Mouse (Mus musculus) CD4-positive, CD25-positive, alpha-beta regulatory T cell, adult 2 months (primary cell): Measurements from ENCODE around the gene Ctcf.
A peak's percentile ranks its signal among the peaks of the same experiment; 100 is the strongest.

Experiments used
- DNase-seq: peaks from one replicate; pipeline ENCODE4 v3.0.0-alpha.2; 2012; ENCODE audit warnings: low read depth, low spot score

The Ctcf gene

GRCm38 (mm10) chr8:105700966-105701824 lies 64.8 kb downstream of the Ctcf start, which contains the start of the genes Acd and Pard6a:
Acd (minus strand) TSS chr8:105701102.
Pard6a (plus strand) TSS chr8:105701148.
- DNase-seq = peak; percentile 96

DNA sequence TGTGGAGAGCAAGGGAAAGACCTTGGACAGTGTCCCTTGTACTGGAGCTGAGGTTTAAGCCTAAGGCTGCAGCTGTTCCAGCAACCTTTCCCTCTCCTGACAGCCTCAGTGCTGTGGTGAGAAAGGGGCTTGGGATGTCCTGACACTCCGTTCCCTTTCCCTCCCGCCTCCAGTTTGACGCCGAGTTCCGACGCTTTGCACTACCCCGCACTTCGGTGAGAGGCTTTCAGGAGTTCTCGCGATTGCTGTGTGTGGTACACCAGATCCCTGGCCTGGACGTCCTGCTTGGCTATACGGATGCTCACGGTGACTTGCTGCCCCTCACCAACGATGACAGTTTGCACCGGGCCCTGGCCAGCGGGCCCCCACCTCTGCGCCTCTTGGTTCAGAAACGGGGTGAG lies 65.6 kb downstream of the Ctcf start:
- DNase-seq = no peak

DNA sequence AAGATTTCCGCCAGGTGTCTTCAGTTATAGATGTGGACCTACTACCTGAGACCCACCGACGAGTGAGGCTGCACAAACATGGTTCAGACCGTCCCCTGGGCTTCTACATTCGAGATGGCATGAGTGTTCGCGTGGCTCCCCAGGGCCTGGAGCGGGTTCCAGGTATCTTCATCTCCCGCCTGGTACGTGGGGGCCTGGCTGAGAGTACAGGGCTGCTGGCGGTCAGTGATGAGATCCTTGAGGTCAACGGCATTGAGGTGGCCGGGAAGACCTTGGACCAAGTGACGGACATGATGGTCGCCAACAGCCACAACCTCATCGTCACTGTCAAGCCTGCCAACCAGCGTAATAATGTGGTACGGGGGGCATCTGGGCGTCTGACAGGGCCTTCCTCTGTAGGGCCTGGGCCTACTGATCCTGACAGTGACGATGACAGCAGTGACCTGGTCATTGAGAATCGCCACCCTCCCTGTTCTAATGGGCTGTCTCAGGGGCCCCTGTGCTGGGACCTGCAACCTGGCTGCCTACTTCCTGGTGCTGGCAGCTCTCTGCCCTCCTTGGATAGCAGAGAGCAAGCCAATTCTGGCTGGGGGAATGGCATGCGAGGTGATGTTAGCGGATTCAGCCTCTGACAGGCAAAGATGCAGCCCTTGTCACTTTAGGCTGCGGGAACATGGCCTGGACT lies 66.5 kb downstream of the Ctcf start:
- no peak for DNase-seq

DNA sequence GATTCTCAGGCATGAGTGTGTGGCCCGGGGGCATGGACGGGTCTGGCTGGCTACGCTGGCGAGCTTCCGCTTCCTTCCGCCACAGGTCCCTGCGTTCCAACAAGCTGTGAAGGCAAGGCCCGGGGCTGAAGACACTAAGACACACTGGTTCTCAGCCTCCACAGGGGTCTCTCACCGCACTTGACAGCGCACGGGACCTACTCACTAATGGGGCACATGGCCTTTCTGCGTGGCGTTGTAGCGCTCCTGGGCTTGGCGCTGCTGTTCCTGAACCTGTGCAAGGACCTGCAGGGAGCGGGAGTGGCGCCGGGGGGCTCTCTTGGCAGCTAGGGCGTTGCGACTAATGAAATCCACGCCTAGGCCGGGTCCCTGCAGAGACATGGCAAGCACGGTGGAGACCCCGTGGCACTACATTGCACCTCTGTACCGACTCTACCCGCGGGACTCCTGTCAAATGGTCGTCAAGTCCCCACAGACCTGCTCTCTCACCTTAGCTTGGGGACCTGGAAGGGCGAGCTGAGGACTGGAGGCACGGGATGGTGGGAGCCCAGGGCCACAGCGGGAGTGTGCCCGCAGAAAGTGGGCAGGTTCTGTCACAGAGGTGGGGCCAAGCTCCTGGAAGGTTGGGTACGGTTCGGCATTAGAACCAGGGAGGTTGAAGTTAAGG lies 67.9 kb downstream of the Ctcf start:
- no peak for DNase-seq

GRCm38 (mm10) chr8:105704955-105705354 lies 68.6 kb downstream of the Ctcf start:
- DNase-seq = no peak

DNA sequence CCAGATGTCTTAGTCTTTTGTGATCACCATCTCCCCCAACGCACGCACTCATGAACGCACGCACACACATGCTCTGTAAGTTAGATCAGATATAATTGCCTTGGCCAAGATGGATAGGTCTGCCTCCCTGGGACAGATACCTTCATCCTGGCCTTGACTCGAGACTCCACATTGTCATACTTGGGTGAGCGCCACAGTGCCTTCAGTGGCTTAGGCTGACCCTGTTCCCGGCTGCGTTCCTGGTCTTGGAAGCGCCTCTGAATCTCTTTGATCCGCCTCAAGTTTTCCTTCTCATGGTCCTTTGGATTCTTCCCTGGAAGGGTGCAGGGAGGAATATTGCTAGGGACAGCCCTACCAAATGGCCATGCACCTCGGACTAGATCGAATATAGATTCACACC lies 70.1 kb downstream of the Ctcf start:
- DNase-seq = no peak

DNA sequence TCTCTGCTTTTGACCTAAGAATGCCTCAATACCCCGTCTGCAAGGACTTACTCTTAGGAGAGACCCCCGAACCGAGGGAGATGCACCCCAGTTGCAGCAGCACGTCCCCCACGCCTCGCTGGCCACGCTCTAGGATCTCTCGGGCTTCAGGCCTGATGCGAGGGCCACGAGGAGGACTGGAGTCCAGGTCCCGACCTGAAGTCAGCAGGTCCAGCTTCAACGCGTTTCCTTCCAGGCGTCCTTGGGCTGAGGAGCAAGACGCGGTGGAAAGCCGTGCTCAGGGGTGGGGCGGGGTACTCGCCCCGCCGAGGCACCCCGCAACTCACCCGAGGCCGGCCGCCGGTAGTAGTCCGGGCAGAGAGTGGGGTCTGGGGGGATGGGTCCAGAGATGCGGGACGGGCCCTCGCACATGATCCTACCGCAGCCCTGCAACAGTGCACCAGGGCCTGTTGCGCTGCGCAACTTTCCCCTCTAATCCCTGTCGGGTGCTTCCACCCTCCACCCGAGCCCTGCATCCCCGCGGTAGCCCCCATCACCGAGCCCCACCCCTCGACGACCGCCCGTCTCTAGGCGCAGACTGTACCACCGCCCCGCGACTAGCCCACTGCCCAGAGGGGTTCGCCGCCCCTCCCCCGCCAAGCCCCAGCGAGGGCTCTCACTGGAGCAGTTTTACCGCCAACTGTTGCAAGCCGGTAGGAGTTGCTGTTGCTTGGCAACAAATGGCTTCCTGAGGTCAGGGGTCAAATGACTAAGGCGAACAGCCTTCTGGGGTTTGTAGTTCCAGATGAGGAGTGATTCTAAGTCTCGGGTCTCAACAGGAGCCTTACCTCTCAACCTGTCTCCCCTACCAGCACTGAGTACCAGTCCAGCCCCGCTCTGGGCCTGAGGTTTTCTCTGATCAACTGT lies 71.4 kb downstream of the Ctcf start, which contains the start of the genes 4933405L10Rik and Enkd1:
TSS of gene 4933405L10Rik (plus strand) at position 158 of the 906 bp plus-strand sequence.
TSS of gene Enkd1 (minus strand) at position 713 of the 906 bp plus-strand sequence.
- DNase-seq = peak; percentile 90

GRCm38 (mm10) chr8:105708675-105709074 lies 72.3 kb downstream of the Ctcf start:
- no peak for DNase-seq

- DNase-seq = no peak
Measured at GRCm38 (mm10) chr8:105709317-105709716, 72.9 kb downstream of the Ctcf start.

DNA sequence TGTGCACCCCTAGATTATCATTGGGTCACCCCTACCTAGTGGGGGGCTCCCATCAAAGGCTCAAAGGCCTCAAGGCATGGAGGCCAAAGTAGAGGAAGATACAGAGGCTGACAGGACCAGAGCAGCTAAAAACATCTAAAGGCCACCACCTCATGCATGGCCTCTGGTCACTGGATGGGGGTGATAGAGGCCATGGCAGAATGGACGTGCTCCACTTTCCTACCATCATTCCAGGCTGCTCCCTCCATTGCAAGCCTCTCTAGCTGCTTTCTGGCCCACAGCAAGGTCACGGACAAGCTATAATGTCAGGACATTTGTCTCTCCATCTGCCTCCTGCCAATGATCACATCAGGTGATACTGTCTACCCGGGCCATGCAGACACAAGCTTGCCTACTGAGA lies 75.9 kb downstream of the Ctcf start:
- DNase-seq = no peak

GRCm38 (mm10) chr8:105714139-105714538 lies 77.8 kb downstream of the Ctcf start:
- DNase-seq = peak; percentile 93

- no peak for DNase-seq
Measured at GRCm38 (mm10) chr8:105715042-105715441, 78.7 kb downstream of the Ctcf start.

- DNase-seq = no peak
Measured at GRCm38 (mm10) chr8:105716302-105716945, 80.1 kb downstream of the Ctcf start.

GRCm38 (mm10) chr8:105719637-105720036 lies 83.3 kb downstream of the Ctcf start:
- no peak for DNase-seq

DNA sequence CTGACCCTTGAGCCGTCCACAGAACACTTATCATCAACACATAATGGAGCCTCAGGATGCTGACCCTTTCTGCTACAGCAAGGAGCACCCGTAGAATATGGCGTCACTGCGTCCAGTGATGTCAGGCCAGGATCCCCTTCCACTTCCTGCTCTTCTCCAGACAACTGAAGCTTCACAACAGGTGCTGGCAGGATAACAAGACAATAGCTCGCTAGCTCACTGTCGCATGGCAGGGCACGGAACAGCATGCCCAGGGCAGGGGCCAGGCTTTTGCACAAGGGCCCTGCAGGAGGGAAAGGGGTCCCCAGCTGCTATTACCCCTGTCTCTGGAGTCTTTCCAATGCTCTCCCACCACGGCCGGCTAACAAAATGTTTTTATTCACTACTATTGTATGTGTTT lies 86.5 kb downstream of the Ctcf start:
- DNase-seq = no peak

GRCm38 (mm10) chr8:105725726-105726125 lies 89.4 kb downstream of the Ctcf start:
- DNase-seq = no peak

DNA sequence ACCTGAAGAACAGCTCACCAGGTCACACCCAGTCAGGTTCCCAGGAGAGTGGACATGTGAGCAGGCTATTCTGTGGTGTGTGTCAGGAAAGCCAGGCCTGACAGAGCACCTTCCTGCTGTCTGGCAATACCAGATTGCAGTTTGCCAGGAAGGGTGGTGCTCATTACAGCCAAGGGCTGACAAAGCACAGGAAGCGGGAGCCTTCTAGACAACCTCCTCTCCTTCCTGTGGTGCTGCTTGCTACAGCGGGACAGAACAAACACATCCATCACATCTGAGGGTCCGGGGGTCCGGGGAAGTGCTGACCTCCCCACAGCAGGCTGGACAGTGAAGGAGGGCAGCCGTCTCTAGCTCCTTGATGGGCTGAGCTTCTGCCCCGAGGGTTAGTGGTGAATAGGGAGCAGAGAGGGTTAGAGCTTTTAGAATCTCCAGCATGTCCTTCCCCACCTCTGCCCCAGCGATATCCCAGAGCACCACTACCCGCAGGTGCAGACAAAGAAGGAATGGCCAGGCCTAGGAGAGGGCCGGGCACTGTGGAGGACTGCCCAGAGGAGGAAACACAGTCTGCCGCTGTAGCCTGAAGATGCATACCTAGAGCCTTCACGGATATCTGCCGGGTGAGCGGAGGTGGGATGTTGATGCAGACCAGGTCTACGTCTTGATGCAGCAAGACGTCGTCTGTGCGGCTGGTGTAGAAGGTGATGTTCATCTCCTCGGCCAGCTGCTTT lies 91.2 kb downstream of the Ctcf start:
- DNase-seq = peak; percentile 54

DNA sequence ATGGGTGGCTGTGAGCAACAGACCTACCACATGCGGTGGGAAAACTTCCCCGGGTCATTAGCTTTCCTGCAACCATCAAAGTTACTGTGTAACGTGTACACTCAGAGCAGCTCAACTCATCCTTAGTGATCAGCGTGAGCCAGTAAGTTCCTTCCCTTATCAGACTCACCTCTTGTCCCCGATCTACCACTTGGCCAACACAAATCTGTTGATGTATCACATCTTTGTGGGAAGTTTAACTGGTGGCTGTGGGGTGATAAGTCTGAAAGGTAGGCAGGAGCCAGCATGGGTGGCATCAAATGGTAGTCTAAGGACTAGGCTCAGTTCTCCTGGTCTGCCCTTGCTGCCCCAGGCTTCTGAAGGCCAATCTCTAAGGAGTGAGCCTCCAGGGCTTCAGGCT lies 95.8 kb downstream of the Ctcf start:
- DNase-seq = no peak
